Mouse (Mus musculus) midbrain, embryonic 14.5 days (tissue): ENCODE data around the gene Tuba4a. TPM values are rescaled to one million over a fixed set of nuclear protein-coding genes. Genes with fewer than 3 reads are reported as not detected.

Experiments used
- ATAC-seq: fragments of 200-750 bp; cut with Nextera tagmentation; 2 replicates; pipeline ENCODE4 v1.8.0; 2017; ENCODE audit warnings: moderate number of reproducible peaks, moderate library complexity; ENCODE audit not compliant: low FRiP score, low TSS enrichment
- DNase-seq: peaks from one replicate; pipeline ENCODE4 v3.0.0-alpha.2; 2015
- H3K27ac ChIP-seq: fragments of 300-500 bp; sonication (generic); replicated peaks from 2 replicates; pipeline ENCODE4 v1.5.1; 2014; ENCODE audit warnings: mild to moderate bottlenecking, low read depth, low read length, moderate library complexity
- H3K27me3 ChIP-seq: fragments of 300-500 bp; sonication (generic); 2 replicates; pipeline ENCODE4 v1.6.1; 2014; ENCODE audit warnings: low read length, control low read depth, mixed read lengths; ENCODE audit not compliant: control insufficient read depth, insufficient read depth
- H3K36me3 ChIP-seq: fragments of 300-500 bp; sonication (generic); 2 replicates; pipeline ENCODE4 v1.6.1; 2014; ENCODE audit warnings: low read length, control low read depth; ENCODE audit not compliant: control insufficient read depth, insufficient read depth
- H3K4me1 ChIP-seq: fragments of 300-500 bp; sonication (generic); 2 replicates; pipeline ENCODE4 v1.6.1; 2014; ENCODE audit warnings: mild to moderate bottlenecking, antibody characterized with exemption, low read length, control low read depth; ENCODE audit not compliant: control insufficient read depth, insufficient read depth
- H3K4me2 ChIP-seq: fragments of 300-500 bp; sonication (generic); 2 replicates; pipeline ENCODE4 v1.6.1; 2014; ENCODE audit warnings: mild to moderate bottlenecking, low read length, moderate library complexity
- H3K4me3 ChIP-seq: fragments of 300-500 bp; sonication (generic); replicated peaks from 2 replicates; pipeline ENCODE4 v1.5.1; 2014; ENCODE audit warnings: low read depth, low read length
- H3K9ac ChIP-seq: fragments of 300-500 bp; sonication (generic); replicated peaks from 2 replicates; pipeline ENCODE4 v1.6.1; 2014; ENCODE audit warnings: mild to moderate bottlenecking, low read length, moderate library complexity
- H3K9me3 ChIP-seq: fragments of 300-500 bp; sonication (generic); 2 replicates; pipeline ENCODE4 v1.6.1; 2016; ENCODE audit warnings: low read length, control low read depth, mixed read lengths; ENCODE audit not compliant: control insufficient read depth
- WGBS: fragments of 180-500 bp; shearing (Covaris S2); extraction: QIAGEN DNeasy Blood & Tissue Kit; methylation state at CpG from one replicate; pipeline ENCODE4 v1.1.7; 2014; 5-methylcytosine and 5-hydroxymethylcytosine counted together
- polyA plus RNA-seq: library from polyadenylated mRNA; unstranded; fragments of >200 nt; fragmentation: Nextera tagmentation; extraction: Ambion mirVana; gene quantifications from 2 replicates; pipeline ENCODE4 v1.2.1, GENCODE M21; 2014

Gene Tuba4a
- polyA plus RNA-seq, 1 experiment from 2014 or later: 4.2 TPM

DNA sequence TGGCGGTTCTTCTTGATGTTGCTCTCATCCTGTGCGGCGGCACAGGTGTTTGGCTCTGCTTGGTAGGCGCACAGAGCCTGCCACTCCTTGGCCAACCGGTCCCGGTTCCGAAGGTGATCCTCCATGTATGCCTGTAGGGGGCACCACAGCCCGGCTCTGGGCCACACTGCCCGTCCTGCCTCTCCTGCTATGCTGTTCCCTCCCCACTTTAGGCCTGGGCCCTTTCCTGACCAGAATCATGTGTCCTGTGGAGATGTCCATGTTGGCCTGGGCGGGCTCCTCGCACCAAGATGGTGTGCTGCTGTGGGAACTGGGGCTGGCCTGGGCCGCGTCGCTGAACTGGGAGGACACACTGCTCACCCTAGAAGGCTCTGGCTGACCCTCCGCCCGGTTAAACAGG lies 33.4 kb upstream of the Tuba4a start:
- Histone ChIP-seq H3K4me1 (no peaks in the 10 kb centered on the region; the same call in 1 of the 2 replicates), H3K4me3 (no peak overlapping the region), H3K9me3 (no peaks in the 10 kb centered on the region), H3K36me3 (no peaks in the 10 kb centered on the region), H3K27ac (no peak overlapping the region), H3K4me2 (no peak overlapping the region), H3K27me3 (no peaks in the 10 kb centered on the region), H3K9ac (no peak overlapping the region)
- ATAC-seq: no peak
- WGBS: 76% methylated on average over 16 of the region's 16 CpGs
- DNase-seq: no peak

- H3K27ac ChIP-seq: no peak overlapping the region
- ATAC-seq (no peak), DNase-seq (no peak)
- no peaks in the 10 kb centered on the region for H3K36me3 ChIP-seq
- no peak overlapping the region for H3K4me3 ChIP-seq
- H3K9me3 ChIP-seq: no peaks in the 10 kb centered on the region
- no peak overlapping the region for H3K4me2 ChIP-seq
- no peaks in the 10 kb centered on the region; the same call in 1 of the 2 replicates for H3K4me1 ChIP-seq
- no peaks in the 10 kb centered on the region for H3K27me3 ChIP-seq
- WGBS: 73% methylated on average over 13 of the region's 13 CpGs
- no peak overlapping the region for H3K9ac ChIP-seq
Measured at GRCm38 (mm10) chr1:75252308-75252707, 32.6 kb upstream of the Tuba4a start.

- Histone ChIP-seq H3K4me2 (peak overlapping the region; percentile 50), H3K9me3 (no peaks in the 10 kb centered on the region), H3K27me3 (no peaks in the 10 kb centered on the region), H3K4me1 (no peaks in the 10 kb centered on the region; the same call in 1 of the 2 replicates), H3K36me3 (no peaks in the 10 kb centered on the region), H3K9ac (peak overlapping the region; percentile 6; the same call in 1 of the 2 replicates), H3K4me3 (peak overlapping the region; percentile 7), H3K27ac (no peak overlapping the region)
- ATAC-seq (peak; percentile 25), DNase-seq (peak; percentile 86)
- WGBS: 2% methylated on average over 22 of the region's 22 CpGs
Measured at GRCm38 (mm10) chr1:75251112-75251970, 31.7 kb upstream of the Tuba4a start.

- Histone ChIP-seq H3K27ac (no peak overlapping the region), H3K4me3 (no peak overlapping the region), H3K36me3 (no peaks in the 10 kb centered on the region; the same call in 1 of the 2 replicates), H3K4me2 (no peak overlapping the region), H3K27me3 (no peaks in the 10 kb centered on the region), H3K9me3 (no peaks in the 10 kb centered on the region), H3K4me1 (no peaks in the 10 kb centered on the region; the same call in 1 of the 2 replicates), H3K9ac (no peak overlapping the region)
- WGBS: 64% methylated on average over 3 of the region's 3 CpGs
- DNase-seq (no peak), ATAC-seq (no peak)
Measured at GRCm38 (mm10) chr1:75250498-75250897, 30.8 kb upstream of the Tuba4a start.

DNA sequence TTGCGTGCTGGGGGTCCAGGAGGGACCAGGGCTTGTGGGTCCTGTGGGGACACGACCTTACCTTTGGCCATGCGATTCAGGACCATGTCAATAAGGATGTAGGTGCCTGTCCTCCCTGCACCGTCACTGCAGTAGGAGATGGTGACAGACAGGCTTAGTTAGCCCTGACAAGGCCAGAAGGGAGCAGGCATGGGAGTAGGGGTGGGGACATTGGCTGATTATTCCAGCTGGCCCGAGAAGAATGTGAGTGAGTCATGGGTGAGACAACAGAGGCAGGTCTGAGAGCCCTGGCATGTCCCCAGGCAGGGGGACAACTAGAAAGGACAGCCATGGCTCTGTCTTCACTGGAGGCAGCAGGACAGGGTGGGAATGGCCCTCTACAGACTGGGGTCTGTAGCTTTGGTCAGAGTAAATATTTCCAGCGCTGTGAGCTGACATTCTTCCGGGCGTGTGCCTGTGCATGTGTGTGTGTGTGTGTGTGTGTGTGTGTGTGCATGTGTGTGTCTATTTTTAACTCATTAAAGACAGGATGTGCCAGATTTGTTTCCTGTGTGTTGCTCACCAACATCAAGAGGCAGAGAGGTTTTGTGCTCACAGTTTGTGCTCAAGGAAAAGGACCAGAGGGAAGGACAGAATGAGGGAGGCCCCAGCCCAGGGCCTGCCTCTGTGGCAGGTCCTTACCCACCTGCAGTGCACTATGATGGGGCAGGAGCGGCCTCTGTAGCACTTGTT lies 28.5 kb upstream of the Tuba4a start:
- WGBS: 58% methylated on average over 9 of the region's 9 CpGs
- ATAC-seq: no peak

DNA sequence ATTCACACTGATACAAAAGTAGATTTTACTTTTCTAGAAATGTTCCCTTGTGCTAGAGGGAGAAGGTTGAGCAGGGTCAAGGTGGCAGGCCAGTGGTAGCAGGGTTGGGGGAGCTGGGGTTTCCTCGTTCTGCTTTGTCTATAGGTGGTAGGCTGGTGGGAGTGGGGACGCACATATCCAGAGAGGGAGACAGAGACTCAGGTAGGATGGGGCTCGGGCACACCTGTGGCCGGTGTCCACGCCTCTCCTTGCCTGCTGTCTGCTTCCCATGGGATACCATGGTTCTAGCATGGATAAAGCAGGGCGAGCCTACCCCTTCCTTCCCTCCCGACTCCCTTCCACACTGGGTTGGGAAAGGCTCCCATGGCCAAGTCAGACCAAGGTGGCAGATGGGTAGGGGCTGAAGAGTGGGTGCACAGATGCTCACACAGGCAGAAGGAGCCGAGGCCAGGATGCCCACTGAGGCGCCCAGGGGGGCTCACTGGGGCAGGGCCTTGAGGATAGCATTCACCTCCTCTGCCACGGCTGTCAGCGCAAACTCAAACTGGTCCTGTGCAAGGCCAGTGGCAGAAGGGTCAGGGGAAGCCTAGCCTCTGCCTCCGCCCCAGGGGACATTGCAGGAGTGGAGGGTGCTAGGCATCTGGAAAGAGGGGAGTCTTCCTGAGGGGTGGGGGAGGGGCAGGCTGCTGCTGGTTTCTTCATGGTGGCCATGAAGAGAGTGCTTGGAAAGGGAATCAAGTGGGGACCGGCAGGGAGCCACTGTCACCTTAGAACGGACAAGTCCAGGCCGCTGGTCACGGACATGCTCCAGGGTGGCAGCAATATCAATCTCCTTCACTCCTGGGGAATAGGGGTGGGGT lies 27.6 kb upstream of the Tuba4a start:
- DNase-seq (no peak), ATAC-seq (no peak)
- no peak overlapping the region for H3K4me3 ChIP-seq
- H3K27me3 ChIP-seq: no peaks in the 10 kb centered on the region
- peaks cover 14% of the 10 kb centered on the region; the same call in 1 of the 2 replicates for H3K36me3 ChIP-seq
- no peak overlapping the region for H3K9ac ChIP-seq
- no peaks in the 10 kb centered on the region for H3K9me3 ChIP-seq
- H3K27ac ChIP-seq: no peak overlapping the region
- H3K4me2 ChIP-seq: no peak overlapping the region
- H3K4me1 ChIP-seq: no peaks in the 10 kb centered on the region; the same call in 1 of the 2 replicates
- 82% methylated on average over 16 of the region's 16 CpGs for WGBS

More for the DNA sequence above, 28.5 kb upstream of the Tuba4a start:
- H3K27me3 ChIP-seq: no peaks in the 10 kb centered on the region
- no peak overlapping the region for H3K27ac ChIP-seq
- H3K36me3 ChIP-seq: peaks cover 10% of the 10 kb centered on the region; the same call in 1 of the 2 replicates
- no peak for DNase-seq
- no peak overlapping the region for H3K4me2 ChIP-seq
- no peaks in the 10 kb centered on the region for H3K9me3 ChIP-seq
- no peak overlapping the region for H3K9ac ChIP-seq
- H3K4me1 ChIP-seq: no peaks in the 10 kb centered on the region; the same call in 1 of the 2 replicates
- no peak overlapping the region for H3K4me3 ChIP-seq

- DNase-seq (peak; percentile 83), ATAC-seq (peak; percentile 65)
- 16% methylated on average over 4 of the region's 4 CpGs for WGBS
- no peaks in the 10 kb centered on the region for H3K27me3 ChIP-seq
- H3K27ac ChIP-seq: no peak overlapping the region
- H3K4me2 ChIP-seq: no peak overlapping the region
- no peaks in the 10 kb centered on the region for H3K9me3 ChIP-seq
- no peaks in the 10 kb centered on the region for H3K4me1 ChIP-seq
- peaks cover 27% of the 10 kb centered on the region for H3K36me3 ChIP-seq
- H3K9ac ChIP-seq: no peak overlapping the region
- no peak overlapping the region for H3K4me3 ChIP-seq
Measured at GRCm38 (mm10) chr1:75244836-75245235, 25.2 kb upstream of the Tuba4a start.

- Histone ChIP-seq H3K27ac (no peak overlapping the region), H3K9me3 (no peaks in the 10 kb centered on the region), H3K4me2 (no peak overlapping the region), H3K36me3 (peaks cover 32% of the 10 kb centered on the region), H3K4me3 (no peak overlapping the region), H3K4me1 (no peaks in the 10 kb centered on the region), H3K9ac (no peak overlapping the region), H3K27me3 (no peaks in the 10 kb centered on the region)
- ATAC-seq: peak; percentile 26
- 82% methylated on average over 12 of the region's 12 CpGs for WGBS
- no peak for DNase-seq
Measured at GRCm38 (mm10) chr1:75244175-75244826, 24.6 kb upstream of the Tuba4a start.
